Mouse (Mus musculus) limb, embryonic 12.5 days (tissue): ENCODE data around the gene Gm42688. TPM values are rescaled to one million over a fixed set of nuclear protein-coding genes. Genes with fewer than 3 reads are reported as not detected.

Source experiments
- ATAC-seq: fragments of 200-750 bp; cut with Nextera tagmentation; 2 replicates; pipeline ENCODE4 v1.8.0; 2017; ENCODE audit warnings: low read depth, moderate TSS enrichment; ENCODE audit not compliant: insufficient number of reproducible peaks, insufficient read depth, low FRiP score, low TSS enrichment
- H3K27ac ChIP-seq: fragments of 300-500 bp; sonication (generic); 2 replicates; pipeline ENCODE4 v1.5.1; 2016; ENCODE audit warnings: mild to moderate bottlenecking, moderate library complexity
- H3K27me3 ChIP-seq: fragments of 300-500 bp; sonication (generic); 2 replicates; pipeline ENCODE4 v1.6.1; 2016; ENCODE audit warnings: mild to moderate bottlenecking, moderate library complexity
- H3K36me3 ChIP-seq: fragments of 300-500 bp; sonication (generic); 2 replicates; pipeline ENCODE4 v1.6.1; 2016; ENCODE audit warnings: mild to moderate bottlenecking, moderate library complexity
- H3K4me1 ChIP-seq: fragments of 300-500 bp; sonication (generic); replicated peaks from 2 replicates; pipeline ENCODE4 v1.6.1; 2016
- H3K4me2 ChIP-seq: fragments of 300-500 bp; sonication (generic); 2 replicates; pipeline ENCODE4 v1.6.1; 2016; ENCODE audit warnings: mild to moderate bottlenecking, moderate library complexity
- H3K4me3 ChIP-seq: fragments of 300-500 bp; sonication (generic); replicated peaks from 2 replicates; pipeline ENCODE4 v1.5.1; 2016; ENCODE audit warnings: mild to moderate bottlenecking
- H3K9ac ChIP-seq: fragments of 300-500 bp; sonication (generic); replicated peaks from 2 replicates; pipeline ENCODE4 v1.6.1; 2016; ENCODE audit warnings: mild to moderate bottlenecking, moderate library complexity
- H3K9me3 ChIP-seq: fragments of 300-500 bp; sonication (generic); 2 replicates; pipeline ENCODE4 v1.6.1; 2016; ENCODE audit warnings: mild to moderate bottlenecking, moderate library complexity
- WGBS: fragments of 180-500 bp; shearing (Covaris S2); methylation state at CpG from one replicate; pipeline ENCODE4 v1.1.7; 2016; 5-methylcytosine and 5-hydroxymethylcytosine counted together
- polyA plus RNA-seq: library from polyadenylated mRNA; unstranded; fragments of >200 nt; fragmentation: Nextera tagmentation; extraction: Ambion mirVana; gene quantifications from 2 replicates; pipeline ENCODE4 v1.2.1, GENCODE M21; 2016

Gene Gm42688
- polyA plus RNA-seq, 1 experiment from 2014 or later = 3.9 TPM

DNA sequence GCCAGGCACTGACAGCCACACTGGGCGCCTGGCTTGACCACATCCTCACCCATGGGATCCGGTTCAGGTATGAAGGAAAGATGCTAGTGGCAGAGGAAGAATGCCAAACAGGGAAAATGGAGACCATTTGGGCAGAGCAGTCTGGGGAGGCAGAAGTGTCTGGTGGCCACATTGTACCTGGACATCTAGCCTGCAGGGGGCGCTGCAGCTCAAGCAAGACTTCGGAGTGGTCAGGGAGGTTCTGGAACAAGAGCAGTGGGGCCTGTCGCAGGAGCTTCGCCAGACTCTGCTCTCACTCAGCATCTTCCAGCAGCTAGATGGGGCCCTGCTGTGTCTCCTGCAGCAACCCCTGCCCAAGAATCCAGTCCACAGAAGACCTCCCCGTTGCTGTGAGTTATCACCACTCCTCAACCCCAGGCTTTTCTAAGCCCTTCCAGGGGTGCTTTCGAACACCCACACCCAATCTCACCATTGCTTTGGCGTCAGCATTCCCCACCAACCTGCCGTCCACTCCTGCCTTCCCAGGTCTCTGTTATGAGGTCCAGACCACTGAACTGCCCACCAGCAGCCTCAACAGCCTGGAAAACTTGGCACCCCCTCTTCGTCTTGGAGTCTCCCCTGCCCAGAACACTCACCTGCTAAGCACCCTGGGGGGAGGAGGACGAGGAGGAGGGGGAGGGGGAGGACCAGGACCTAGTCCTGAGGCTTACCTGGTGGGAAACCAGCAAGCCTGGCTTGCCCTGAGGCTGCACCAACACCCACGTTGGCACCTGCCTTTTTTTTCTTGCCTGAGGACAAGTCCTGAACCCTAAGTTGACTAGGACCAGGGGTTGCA, 6.4 kb downstream of the Gm42688 start:
- WGBS = 36% methylated on average over 13 of the region's 13 CpGs
- Histone ChIP-seq H3K4me1 (peaks cover 30% of the 10 kb centered on the region), H3K27ac (0 out of 2 replicates have a peak overlapping the region, but pooled peaks have one; percentile 81), H3K36me3 (peaks cover 17% of the 10 kb centered on the region; the same call in 1 of the 2 replicates), H3K4me3 (peak overlapping the region; percentile 90), H3K4me2 (peak overlapping the region; percentile 80), H3K9me3 (no peaks in the 10 kb centered on the region), H3K27me3 (peaks cover 3% of the 10 kb centered on the region; the same call in 1 of the 2 replicates), H3K9ac (no peak overlapping the region)
- 0 out of 2 replicates have a peak, but pooled peaks have one; percentile 13 for ATAC-seq

DNA sequence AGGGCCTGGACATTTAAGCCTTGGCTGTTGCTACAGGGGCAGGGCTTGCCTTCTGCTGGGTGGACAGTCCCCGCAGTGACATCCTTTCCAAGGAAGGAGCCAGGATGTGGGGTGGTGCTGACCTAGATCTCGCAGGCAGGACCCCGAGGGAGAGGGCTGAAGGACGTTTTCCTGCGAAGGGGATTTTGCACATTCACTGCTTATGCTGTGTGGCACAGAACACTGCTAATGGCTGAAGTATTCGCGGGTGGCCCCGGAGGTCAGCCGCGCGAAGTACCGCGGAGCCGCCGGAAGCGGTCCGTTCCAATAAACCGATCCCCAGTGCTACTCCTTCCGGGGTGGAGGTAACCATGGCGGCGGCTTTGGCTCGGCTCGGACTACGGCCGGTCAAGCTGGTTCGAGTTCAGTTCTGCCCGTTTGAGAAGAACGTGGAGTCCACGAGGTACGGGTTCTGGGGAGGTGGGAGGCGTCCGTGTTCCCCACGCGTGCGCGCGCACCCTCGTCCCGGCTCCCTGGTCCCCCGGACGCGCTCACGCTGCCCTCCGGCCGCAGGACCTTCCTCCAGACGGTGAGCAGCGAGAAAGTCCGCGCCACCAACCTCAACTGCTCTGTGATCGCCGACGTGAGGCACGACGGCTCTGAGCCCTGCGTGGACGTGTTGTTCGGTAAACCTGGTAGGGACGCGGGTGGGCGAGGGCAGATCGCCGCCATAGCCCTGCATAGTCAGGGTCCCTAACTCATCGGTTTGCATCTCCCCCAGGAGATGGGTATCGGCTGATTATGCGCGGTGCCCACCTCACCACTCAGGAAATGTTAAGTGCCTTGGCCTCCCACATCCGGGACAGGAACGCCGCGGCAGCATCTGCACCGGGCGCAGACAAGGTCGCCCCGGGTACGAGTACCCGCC, 7.6 kb downstream of the Gm42688 start, which contains the start of gene Mrpl53:
Mrpl53 (plus strand) TSS at position 279 of the 907 bp plus-strand sequence.
- H3K36me3 ChIP-seq = peaks cover 17% of the 10 kb centered on the region; the same call in 1 of the 2 replicates
- peak within 1 kb of the TSS; percentile 81 for H3K27ac ChIP-seq
- no peaks in the 10 kb centered on the region for H3K9me3 ChIP-seq
- peak within 1 kb of the TSS; percentile 80 for H3K4me2 ChIP-seq
- peak; percentile 61 for ATAC-seq
- under 1% methylated on average over 76 of the region's 76 CpGs for WGBS
- H3K4me3 ChIP-seq = peak within 1 kb of the TSS; percentile 90
- H3K9ac ChIP-seq = peak within 1 kb of the TSS; percentile 92
- no peaks in the 10 kb centered on the region for H3K27me3 ChIP-seq
- peaks cover 22% of the 10 kb centered on the region for H3K4me1 ChIP-seq

DNA sequence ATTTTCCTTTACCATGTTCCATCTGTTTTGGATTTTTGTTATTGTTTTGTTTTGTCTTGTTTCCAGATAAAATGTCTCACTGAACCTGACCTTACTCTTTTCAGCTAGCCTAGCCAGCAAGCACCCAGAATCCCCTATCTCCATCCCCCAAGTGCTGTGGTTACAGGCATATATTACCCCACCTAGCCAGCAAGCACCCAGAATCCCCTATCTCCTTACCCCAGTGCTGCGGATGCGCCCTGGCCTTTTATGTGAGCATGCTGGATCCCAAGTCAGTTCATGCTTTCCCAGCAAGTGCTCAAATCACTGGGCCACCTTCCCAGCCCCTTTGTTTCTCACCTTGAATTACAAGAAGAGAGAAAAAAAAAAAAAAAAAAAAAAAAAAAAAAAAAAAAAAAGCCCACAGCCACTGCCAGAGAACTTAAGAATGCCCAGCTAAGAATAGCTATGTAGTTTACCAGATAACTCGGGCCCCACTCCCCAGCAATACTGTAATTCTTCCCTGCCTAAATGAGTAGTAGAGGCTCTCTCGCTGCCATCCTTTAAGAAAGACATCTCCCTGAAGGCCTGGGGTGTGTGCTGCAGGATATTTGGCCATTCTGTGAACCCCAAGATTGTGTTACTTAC, 10.2 kb downstream of the Gm42688 start:
- H3K27ac ChIP-seq = no peak overlapping the region
- no peak overlapping the region for H3K9ac ChIP-seq
- H3K27me3 ChIP-seq = no peaks in the 10 kb centered on the region
- H3K9me3 ChIP-seq = no peaks in the 10 kb centered on the region
- no peak overlapping the region for H3K4me2 ChIP-seq
- peaks cover 37% of the 10 kb centered on the region for H3K4me1 ChIP-seq
- no peak for ATAC-seq
- WGBS = 89% methylated on average over 4 of the region's 4 CpGs
- no peak overlapping the region for H3K4me3 ChIP-seq
- peaks cover 8% of the 10 kb centered on the region; the same call in 1 of the 2 replicates for H3K36me3 ChIP-seq

DNA sequence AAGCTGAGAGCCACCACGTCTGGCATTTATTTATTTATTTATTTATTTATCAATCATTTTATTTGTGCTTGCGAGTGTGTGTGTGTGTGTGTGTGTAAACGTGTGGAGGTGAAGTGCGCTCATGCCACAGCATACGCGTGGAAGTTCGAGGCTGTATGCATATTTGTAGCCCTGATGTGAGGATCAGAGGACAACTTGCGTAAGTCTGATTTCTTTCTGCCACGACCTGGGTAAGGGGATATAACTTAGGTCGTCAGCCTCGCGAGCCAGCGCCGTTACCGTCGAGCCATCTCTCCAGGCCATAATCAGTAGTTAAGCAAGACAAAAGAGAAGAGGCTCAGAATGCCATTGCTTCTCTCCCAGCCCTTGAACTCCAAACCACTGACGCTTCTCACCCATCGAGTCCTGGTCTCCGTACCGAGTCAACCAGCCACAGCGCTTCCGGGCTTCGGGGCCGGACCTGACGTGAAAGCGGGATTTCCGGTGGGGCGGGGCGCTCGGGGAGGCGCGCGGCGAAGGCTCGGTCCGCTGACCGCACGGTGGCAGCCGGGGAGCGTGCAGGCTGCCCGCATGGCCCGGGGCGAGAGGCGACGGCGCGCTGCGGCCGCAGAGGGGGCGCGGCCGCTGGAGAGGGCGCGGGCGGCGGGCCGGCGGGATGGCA, 13.7 kb downstream of the Gm42688 start, which contains the start of gene Mogs:
Mogs (plus strand) TSS at position 486 of the 661 bp plus-strand sequence.
- Histone ChIP-seq H3K36me3 (peaks cover 42% of the 10 kb centered on the region), H3K27me3 (no peaks in the 10 kb centered on the region), H3K9me3 (no peaks in the 10 kb centered on the region), H3K9ac (peak within 1 kb of the TSS; percentile 90), H3K4me2 (peak within 1 kb of the TSS; percentile 96), H3K4me1 (peaks cover 30% of the 10 kb centered on the region), H3K4me3 (peak within 1 kb of the TSS; percentile 83), H3K27ac (peak within 1 kb of the TSS; percentile 78)
- WGBS = under 1% methylated on average over 56 of the region's 58 CpGs
- ATAC-seq = peak; percentile 76

DNA sequence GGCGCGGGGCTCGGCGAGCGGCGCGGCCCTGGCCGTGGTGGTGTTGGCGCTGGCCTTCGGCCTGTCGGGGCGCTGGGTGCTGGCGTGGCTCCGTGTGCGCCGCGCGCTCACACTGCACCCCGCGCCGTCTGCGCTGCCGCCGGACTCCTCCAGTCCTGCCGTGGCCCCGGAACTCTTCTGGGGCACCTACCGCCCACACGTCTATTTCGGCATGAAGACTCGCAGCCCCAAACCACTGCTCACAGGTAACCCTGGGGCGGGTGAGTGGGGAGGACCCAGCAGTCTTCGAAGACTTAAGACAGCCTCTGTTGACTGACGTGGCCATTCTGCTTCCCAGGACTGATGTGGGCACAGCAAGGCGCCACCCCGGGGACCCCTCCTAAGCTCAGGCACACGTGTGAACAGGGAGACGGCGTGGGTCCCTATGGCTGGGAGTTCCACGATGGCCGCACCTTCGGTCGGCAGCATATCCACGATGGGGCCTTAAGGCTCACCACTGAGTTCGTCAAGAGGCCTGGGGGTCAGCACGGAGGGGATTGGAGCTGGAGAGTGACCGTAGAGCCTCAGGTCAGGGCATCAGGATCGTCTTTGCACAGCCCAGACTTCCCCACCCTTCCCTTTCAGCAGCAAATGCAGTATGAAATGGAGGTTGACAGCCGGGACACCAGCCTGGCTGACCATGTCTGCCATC, 14.4 kb downstream of the Gm42688 start:
- 3% methylated on average over 47 of the region's 48 CpGs for WGBS
- Histone ChIP-seq H3K4me2 (peak overlapping the region; percentile 96), H3K27ac (peak overlapping the region; percentile 78), H3K9me3 (no peaks in the 10 kb centered on the region), H3K4me1 (peaks cover 33% of the 10 kb centered on the region), H3K4me3 (peak overlapping the region; percentile 83), H3K9ac (peak overlapping the region; percentile 90), H3K36me3 (peaks cover 41% of the 10 kb centered on the region), H3K27me3 (no peaks in the 10 kb centered on the region)
- peak; percentile 57 for ATAC-seq

DNA sequence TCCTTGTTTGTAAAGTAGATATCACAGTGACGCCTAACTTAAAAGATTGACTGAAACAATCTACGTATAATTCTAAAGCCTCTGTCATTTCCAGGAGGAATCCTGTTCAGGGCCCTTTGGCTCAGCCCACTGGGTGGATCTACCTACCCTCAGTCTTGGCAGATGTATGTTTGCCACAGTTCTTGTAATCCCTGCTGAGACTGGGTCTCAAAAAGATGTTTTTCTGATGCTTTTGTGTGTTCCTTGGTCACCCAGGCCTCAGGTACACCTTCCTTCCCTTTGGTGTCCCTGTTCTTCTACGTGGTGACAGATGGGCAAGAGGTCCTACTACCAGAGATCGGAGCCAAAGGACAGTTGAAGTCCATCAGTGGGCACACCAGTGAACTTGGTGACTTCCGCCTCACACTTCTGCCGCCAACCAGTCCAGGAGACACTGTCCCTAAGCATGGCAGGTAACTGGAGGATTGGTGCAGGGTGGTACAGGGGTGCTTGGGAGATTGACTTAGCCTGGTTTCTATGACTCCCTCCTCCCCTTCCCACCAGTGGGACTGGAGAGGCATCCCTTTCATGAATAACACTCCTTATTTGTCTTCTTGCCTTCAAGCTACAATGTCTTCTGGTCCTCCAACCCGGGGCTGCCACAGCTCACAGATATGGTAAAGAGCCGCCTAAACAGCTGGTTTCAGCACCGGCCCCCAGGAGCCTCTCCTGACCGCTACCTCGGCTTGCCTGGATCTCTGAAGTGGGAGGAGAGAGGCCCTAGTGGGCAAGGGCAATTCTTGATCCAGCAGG, 15.2 kb downstream of the Gm42688 start:
- Histone ChIP-seq H3K9me3 (no peaks in the 10 kb centered on the region), H3K27me3 (no peaks in the 10 kb centered on the region), H3K9ac (peak overlapping the region; percentile 90), H3K4me1 (peaks cover 33% of the 10 kb centered on the region), H3K4me3 (peak overlapping the region; percentile 83), H3K27ac (peak overlapping the region; percentile 78), H3K36me3 (peaks cover 34% of the 10 kb centered on the region), H3K4me2 (peak overlapping the region; percentile 96)
- ATAC-seq = no peak
- 78% methylated on average over 11 of the region's 11 CpGs for WGBS

DNA sequence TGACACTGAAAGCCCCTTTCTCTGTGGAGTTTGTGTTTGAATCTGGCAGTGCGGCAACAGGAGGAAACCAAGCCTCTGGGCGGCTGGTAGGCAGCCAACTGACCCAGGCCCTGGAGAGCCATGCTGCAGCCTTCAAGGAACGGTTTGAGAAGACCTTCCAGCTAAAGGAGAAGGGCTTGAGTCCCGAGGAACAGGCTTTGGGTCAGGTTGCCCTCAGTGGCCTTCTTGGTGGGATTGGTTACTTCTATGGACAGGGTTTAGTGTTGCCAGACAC, 15.7 kb downstream of the Gm42688 start:
- no peak for ATAC-seq
- peak overlapping the region; percentile 83 for H3K4me3 ChIP-seq
- peaks cover 34% of the 10 kb centered on the region for H3K36me3 ChIP-seq
- H3K4me1 ChIP-seq = peaks cover 33% of the 10 kb centered on the region
- no peaks in the 10 kb centered on the region for H3K9me3 ChIP-seq
- whole genome bisulfite sequencing = 81% methylated on average over 4 of the region's 4 CpGs
- no peak overlapping the region for H3K27ac ChIP-seq
- H3K4me2 ChIP-seq = peak overlapping the region; percentile 96
- 0 out of 2 replicates have a peak overlapping the region, but pooled peaks have one; percentile 13 for H3K9ac ChIP-seq
- H3K27me3 ChIP-seq = no peaks in the 10 kb centered on the region

DNA sequence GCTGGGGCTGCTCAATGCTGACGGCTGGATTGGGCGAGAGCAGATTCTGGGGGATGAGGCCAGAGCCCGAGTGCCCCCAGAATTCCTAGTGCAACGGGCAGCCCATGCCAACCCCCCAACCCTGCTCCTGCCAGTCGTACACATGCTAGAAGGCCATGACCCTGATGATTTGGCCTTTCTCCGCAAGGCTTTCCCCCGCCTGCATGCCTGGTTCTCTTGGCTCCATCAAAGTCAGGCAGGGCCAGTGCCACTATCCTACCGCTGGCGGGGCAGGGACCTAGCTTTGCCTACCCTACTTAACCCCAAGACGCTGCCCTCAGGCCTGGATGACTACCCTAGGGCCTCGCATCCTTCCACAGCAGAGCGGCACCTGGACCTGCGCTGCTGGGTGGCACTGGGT, 16.2 kb downstream of the Gm42688 start:
- Histone ChIP-seq H3K27ac (no peak overlapping the region), H3K4me1 (peaks cover 37% of the 10 kb centered on the region), H3K4me3 (no peak overlapping the region), H3K36me3 (peaks cover 34% of the 10 kb centered on the region), H3K4me2 (no peak overlapping the region), H3K27me3 (no peaks in the 10 kb centered on the region), H3K9me3 (no peaks in the 10 kb centered on the region), H3K9ac (0 out of 2 replicates have a peak overlapping the region, but pooled peaks have one; percentile 13)
- no peak for ATAC-seq
- 94% methylated on average over 13 of the region's 13 CpGs for WGBS

DNA sequence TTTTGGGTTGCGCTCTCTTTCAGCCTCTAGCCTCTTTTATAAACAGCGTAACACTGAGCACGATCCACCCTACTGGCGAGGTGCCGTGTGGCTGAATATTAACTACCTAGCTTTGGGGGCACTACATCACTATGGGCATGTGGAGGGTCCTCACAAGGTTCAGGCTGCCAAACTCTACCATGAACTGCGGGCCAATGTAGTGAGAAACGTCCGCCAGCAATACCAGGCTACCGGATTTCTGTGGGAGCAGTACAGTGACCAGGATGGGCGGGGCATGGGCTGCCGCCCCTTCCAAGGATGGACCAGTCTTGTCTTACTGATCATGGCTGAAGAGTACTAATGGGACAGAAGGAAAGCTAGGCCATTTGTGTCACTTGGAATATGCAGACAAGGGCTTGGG, 17.0 kb downstream of the Gm42688 start:
- H3K9ac ChIP-seq = no peak overlapping the region
- 86% methylated on average over 11 of the region's 11 CpGs for WGBS
- peaks cover 45% of the 10 kb centered on the region for H3K4me1 ChIP-seq
- ATAC-seq = no peak
- peaks cover 40% of the 10 kb centered on the region for H3K36me3 ChIP-seq
- no peak overlapping the region for H3K27ac ChIP-seq
- H3K9me3 ChIP-seq = no peaks in the 10 kb centered on the region
- no peak overlapping the region for H3K4me3 ChIP-seq
- no peak overlapping the region for H3K4me2 ChIP-seq
- no peaks in the 10 kb centered on the region for H3K27me3 ChIP-seq
